Mouse (Mus musculus) liver, embryonic 14.5 days (tissue): ENCODE data around the gene Atp6v1fnb. TPM values are rescaled to one million over a fixed set of nuclear protein-coding genes. Genes with fewer than 3 reads are reported as not detected.

Experiments
- ATAC-seq: fragments of 200-750 bp; cut with Nextera tagmentation; 2 replicates; pipeline ENCODE4 v1.8.0; 2017; ENCODE audit warnings: moderate number of reproducible peaks, mild to moderate bottlenecking, moderate library complexity; ENCODE audit not compliant: insufficient read depth
- DNase-seq, 3 experiments: peaks; one replicate each; pipeline ENCODE4 v3.0.0-alpha.2; 2012 to 2013; ENCODE audit warnings: low read depth in 3 of 3, low spot score in 3 of 3
- H3K27ac ChIP-seq: fragments of 300-500 bp; sonication (generic); 2 replicates; pipeline ENCODE4 v1.5.1; 2014; ENCODE audit warnings: moderate library complexity, mild to moderate bottlenecking, control low read depth, inconsistent platforms
- H3K27me3 ChIP-seq: fragments of 300-500 bp; sonication (generic); 2 replicates; pipeline ENCODE4 v1.6.1; 2014; ENCODE audit warnings: mild to moderate bottlenecking, low read length, moderate library complexity; ENCODE audit not compliant: control insufficient read depth, insufficient read depth
- H3K36me3 ChIP-seq: fragments of 300-500 bp; sonication (generic); replicated peaks from 2 replicates; pipeline ENCODE4 v1.6.1; 2014; ENCODE audit warnings: low read depth; ENCODE audit not compliant: control insufficient read depth, insufficient read depth
- H3K4me1 ChIP-seq, 2 experiments: fragments of 200-500 bp in 1 of 2; fragments of 300-500 bp in 1 of 2; sonication (generic) in 1 of 2; replicated peaks; 2 replicates each; pipeline ENCODE4 v1.6.1; 2012 to 2014; ENCODE audit warnings: antibody characterized with exemption in 1 of 2, inconsistent platforms in 1 of 2, low read length in 1 of 2; ENCODE audit not compliant: control insufficient read depth in 2 of 2, insufficient read depth in 2 of 2
- H3K4me2 ChIP-seq: fragments of 300-500 bp; sonication (generic); 2 replicates; pipeline ENCODE4 v1.6.1; 2014; ENCODE audit warnings: low read depth, mild to moderate bottlenecking, control low read depth, moderate library complexity
- H3K4me3 ChIP-seq, 2 experiments: fragments of 200-500 bp in 1 of 2; fragments of 300-500 bp in 1 of 2; sonication (generic) in 1 of 2; 2 replicates each; pipeline ENCODE4 v1.5.1; 2012 to 2014; ENCODE audit warnings: low read depth in 2 of 2, low read length in 2 of 2, mild to moderate bottlenecking in 2 of 2, control low read depth in 1 of 2, inconsistent platforms in 1 of 2, moderate library complexity in 1 of 2; ENCODE audit not compliant: insufficient read depth in 1 of 2
- H3K9ac ChIP-seq: fragments of 300-500 bp; sonication (generic); replicated peaks from 2 replicates; pipeline ENCODE4 v1.6.1; 2014; ENCODE audit warnings: mild to moderate bottlenecking, control low read depth, moderate library complexity
- H3K9me3 ChIP-seq: fragments of 300-500 bp; sonication (generic); 2 replicates; pipeline ENCODE4 v1.6.1; 2016; ENCODE audit warnings: low read length, mixed read lengths; ENCODE audit not compliant: control insufficient read depth
- CTCF ChIP-seq: IDR thresholded peaks from 2 replicates; pipeline ENCODE4 v1.5.1; 2016; ENCODE audit warnings: antibody characterized with exemption, low read depth, control low read depth
- EP300 ChIP-seq: IDR thresholded peaks from 2 replicates; pipeline ENCODE4 v1.6.1; 2016; ENCODE audit warnings: antibody characterized with exemption, low read depth
- WGBS: fragments of 180-500 bp; shearing (Covaris S2); extraction: QIAGEN DNeasy Blood & Tissue Kit; methylation state at CpG from one replicate; pipeline ENCODE4 v1.1.7; 2014; ENCODE audit not compliant: insufficient replicate concordance; 5-methylcytosine and 5-hydroxymethylcytosine counted together
- polyA plus RNA-seq, 2 experiments: library from polyadenylated mRNA; depleted of rRNA in 1 of 2; stranded (reverse) in 1 of 2; unstranded in 1 of 2; fragments of >200 nt; fragmentation: Nextera tagmentation in 1 of 2; extraction: Ambion mirVana in 1 of 2; gene quantifications; 2 replicates each; pipeline versions ENCODE4 v1.2.1 to v1.2.3; 2012 to 2014

Atp6v1fnb gene
- polyA plus RNA-seq, 2 experiments, result not detected

- Histone ChIP-seq H3K9me3 (no peaks in the 10 kb centered on the region), H3K36me3 (no peaks in the 10 kb centered on the region), H3K27me3 (no peaks in the 10 kb centered on the region), H3K4me3 (no peak overlapping the region), H3K9ac (no peak overlapping the region), H3K4me2 (no peak overlapping the region), H3K4me1 (peaks cover under 1% of the 10 kb centered on the region in 2 experiments; a peak in 3 of 4 replicates), H3K27ac (no peak overlapping the region)
- TF ChIP-seq CTCF (no peak), EP300 (no peak)
- 53% methylated on average over 3 of the region's 3 CpGs for WGBS
- ATAC-seq (no peak), DNase-seq (no peak)
These were observed 7.8 kb upstream of the Atp6v1fnb start for GRCm38 (mm10) chr6:29463388-29463787.

- Histone ChIP-seq H3K27me3 (no peaks in the 10 kb centered on the region), H3K9ac (peak within 1 kb of the TSS; percentile 78), H3K36me3 (no peaks in the 10 kb centered on the region; the same call in 1 of the 2 replicates), H3K27ac (peak within 1 kb of the TSS; percentile 31), H3K4me1 (peaks cover 5 to 7% of the 10 kb centered on the region in 2 experiments; a peak in 3 of 4 replicates), H3K4me3 (peak within 1 kb of the TSS; percentile 81 to 93), H3K9me3 (no peaks in the 10 kb centered on the region), H3K4me2 (peak within 1 kb of the TSS; percentile 83)
- ATAC-seq (peak; percentile 91), DNase-seq (peak; percentile 90 to 92 (median 92))
- WGBS, result under 1% methylated on average over 39 of the region's 39 CpGs
- TF ChIP-seq EP300 (no peak), CTCF (no peak)
These were observed 3.5 kb upstream of the Atp6v1fnb start, which contains the start of gene Atp6v1f for GRCm38 (mm10) chr6:29467583-29468354. Gene Atp6v1f (plus strand): TSS chr6:29467718.

- DNase-seq (no peak), ATAC-seq (no peak)
- no peak overlapping the region for H3K27ac ChIP-seq
- peak overlapping the region in 1 of 2 experiments; percentile 81; a peak in 2 of 4 replicates for H3K4me3 ChIP-seq
- 71% methylated on average over 3 of the region's 3 CpGs for WGBS
- H3K4me1 ChIP-seq, result peaks cover 5 to 7% of the 10 kb centered on the region in 2 experiments; a peak in 3 of 4 replicates
- no peaks in the 10 kb centered on the region; the same call in 1 of the 2 replicates for H3K36me3 ChIP-seq
- peak overlapping the region; percentile 20; the same call in 1 of the 2 replicates for H3K9ac ChIP-seq
- TF ChIP-seq EP300, result no peak
- no peak for TF ChIP-seq CTCF
- no peaks in the 10 kb centered on the region for H3K9me3 ChIP-seq
- H3K27me3 ChIP-seq, result no peaks in the 10 kb centered on the region
- H3K4me2 ChIP-seq, result peak overlapping the region; percentile 83
These were observed 2.4 kb upstream of the Atp6v1fnb start for GRCm38 (mm10) chr6:29468851-29469250.

- ATAC-seq, result peak; percentile 94
- Histone ChIP-seq H3K4me2 (peak overlapping the region; percentile 79), H3K9ac (peak overlapping the region; percentile 53), H3K27ac (no peak overlapping the region), H3K36me3 (no peaks in the 10 kb centered on the region; the same call in 1 of the 2 replicates), H3K4me3 (peak overlapping the region; percentile 47 to 48), H3K27me3 (no peaks in the 10 kb centered on the region; the same call in none of the 2 replicates), H3K9me3 (no peaks in the 10 kb centered on the region), H3K4me1 (0 out of 4 replicates have a peak, but pooled peaks cover 0 to 1% of the 10 kb centered on the region in 2 experiments)
- WGBS, result 5% methylated on average over 33 of the region's 33 CpGs
- TF ChIP-seq CTCF (no peak), EP300 (no peak)
- peak; percentile 75 to 82 (median 78) for DNase-seq
These were observed 2.9 kb downstream of the Atp6v1fnb start for GRCm38 (mm10) chr6:29473941-29474691.
